In genomic region chr13:16901424-16901823, GRCm38 (mm10) we compare ENCODE assay signal across 20 mouse cellular contexts.
"Had no signal": no experiment of that assay in that cellular context is flagged by ENCODE, and none has a peak within 500 bp of the region (broad histone marks: within the 10 kb centered on the region; RNA-seq: fewer than 3 reads in every experiment).

No protein-coding gene starts in this region.

- H3K9me3 ChIP-seq: intestine, embryonic 15.5 days; kidney, embryonic 15.5 days; limb, embryonic 12.5 days; limb, embryonic 15.5 days; megakaryocyte, embryonic 14.5 days had no signal

- H3K4me3 ChIP-seq: intestine, embryonic 15.5 days; kidney, embryonic 15.5 days; left cerebral cortex, adult 2 months; limb, embryonic 12.5 days; limb, embryonic 15.5 days; megakaryocyte, embryonic 14.5 days had no signal

- DNase-seq: kidney, adult 11 months; kidney, adult 8-10 months; kidney, postnatal 10 days; kidney, postnatal 36 days; layer of hippocampus, postnatal 36 days; left cerebral cortex, postnatal 4 days; lung, adult 2 months; lung, postnatal 14 days; midbrain, embryonic 14.5 days; thymus, adult 2 months; thymus, postnatal 25 days had no signal

- H3K27me3 ChIP-seq: intestine, embryonic 15.5 days; kidney, embryonic 15.5 days; limb, embryonic 12.5 days; limb, embryonic 15.5 days; megakaryocyte, embryonic 14.5 days had no signal

- H3K4me1 ChIP-seq: intestine, embryonic 15.5 days; kidney, embryonic 15.5 days; limb, embryonic 12.5 days; limb, embryonic 15.5 days; megakaryocyte, embryonic 14.5 days had no signal

- ATAC-seq: intestine, embryonic 15.5 days had no signal

- H3K36me3 ChIP-seq: intestine, embryonic 15.5 days; kidney, embryonic 15.5 days; limb, embryonic 12.5 days; limb, embryonic 15.5 days had no signal

- H3K4me2 ChIP-seq: intestine, embryonic 15.5 days; kidney, embryonic 15.5 days; limb, embryonic 12.5 days; limb, embryonic 15.5 days; midbrain, embryonic 11.5 days had no signal

- H3K27ac ChIP-seq: intestine, embryonic 15.5 days; kidney, embryonic 15.5 days; left cerebral cortex, adult 2 months; limb, embryonic 12.5 days; limb, embryonic 15.5 days; macrophage; stomach, postnatal 0 days had no signal

- H3K9ac ChIP-seq: intestine, embryonic 15.5 days; kidney, embryonic 15.5 days; limb, embryonic 12.5 days; limb, embryonic 15.5 days had no signal
